Mouse (Mus musculus) megakaryocyte, embryonic 14.5 days (primary cell): ENCODE measurements around the gene Rpl7a.

Experiments
- FLI1 ChIP-seq: IDR thresholded peaks from 2 replicates; pipeline ENCODE4 v1.6.1; 2012; ENCODE audit warnings: low read length, inconsistent platforms, mixed read lengths
- GATA1 ChIP-seq: IDR thresholded peaks from 3 replicates; pipeline ENCODE4 v1.6.1; 2012; ENCODE audit warnings: mixed read lengths, low read length, inconsistent platforms, borderline replicate concordance

DNA sequence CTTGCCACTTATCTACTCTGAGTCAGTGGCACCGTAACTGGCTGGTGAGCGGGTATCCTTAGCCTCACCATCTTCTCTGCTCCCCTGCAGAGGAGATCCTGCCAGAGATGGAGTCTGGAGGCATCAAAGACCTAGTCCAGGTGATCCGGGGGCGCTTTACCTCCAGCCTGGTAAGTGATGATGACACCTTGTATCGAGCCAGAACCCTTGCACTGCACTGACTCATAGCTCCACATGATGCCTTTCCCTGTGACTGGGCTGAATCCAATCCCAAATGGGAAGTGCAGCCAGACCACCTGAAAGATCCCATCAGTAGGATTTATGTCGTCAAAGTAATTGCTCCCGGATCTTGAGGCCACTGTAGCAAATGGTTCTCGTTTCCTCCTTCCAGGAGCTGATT, 42.3 kb downstream of the Rpl7a start:
- TF ChIP-seq GATA1 (no peak), FLI1 (no peak)
